Mouse (Mus musculus) testis, adult 2 months (tissue): ENCODE data around the gene Ksr1. TPM values are rescaled to one million over a fixed set of nuclear protein-coding genes. Genes with fewer than 3 reads are reported as not detected.

Experiments
- H3K27ac ChIP-seq: fragments of 200-500 bp; 2 replicates; pipeline ENCODE4 v1.5.1; 2012; ENCODE audit warnings: low read depth, low read length; ENCODE audit not compliant: control insufficient read depth, insufficient read depth
- H3K27me3 ChIP-seq: fragments of 200-500 bp; 2 replicates; pipeline ENCODE4 v1.6.1; 2012; ENCODE audit warnings: mild to moderate bottlenecking, low read length, moderate library complexity; ENCODE audit not compliant: control insufficient read depth, insufficient read depth
- H3K36me3 ChIP-seq: fragments of 200-500 bp; 2 replicates; pipeline ENCODE4 v1.6.1; 2012; ENCODE audit warnings: mild to moderate bottlenecking, low read length; ENCODE audit not compliant: control insufficient read depth, insufficient read depth
- H3K4me1 ChIP-seq: fragments of 200-500 bp; 2 replicates; pipeline ENCODE4 v1.6.1; 2012; ENCODE audit warnings: low read length; ENCODE audit not compliant: control insufficient read depth, insufficient read depth
- H3K4me3 ChIP-seq: fragments of 200-500 bp; 2 replicates; pipeline ENCODE4 v1.5.1; 2012; ENCODE audit warnings: low read depth, mild to moderate bottlenecking, low read length, moderate library complexity, mixed read lengths; ENCODE audit not compliant: control insufficient read depth
- CTCF ChIP-seq: fragments of 200-500 bp; IDR thresholded peaks from 2 replicates; pipeline ENCODE4 v1.5.1; 2012; ENCODE audit warnings: low read depth, mild to moderate bottlenecking, inconsistent platforms, low read length, moderate library complexity; ENCODE audit not compliant: control insufficient read depth, insufficient read depth, insufficient replicate concordance
- POLR2A ChIP-seq: fragments of 200-500 bp; IDR thresholded peaks from 2 replicates; pipeline ENCODE4 v1.6.1; 2012; ENCODE audit warnings: low read depth, mild to moderate bottlenecking, inconsistent platforms, low read length, moderate library complexity; ENCODE audit not compliant: control insufficient read depth
- polyA plus RNA-seq: library from polyadenylated mRNA; depleted of rRNA; stranded (reverse); fragments of >200 nt; gene quantifications from 2 replicates; pipeline ENCODE4 v1.2.3, GENCODE M21; 2012; rRNA removed

Gene Ksr1
- polyA plus RNA-seq: 6.7 and 9.4 TPM in 2 replicates

DNA sequence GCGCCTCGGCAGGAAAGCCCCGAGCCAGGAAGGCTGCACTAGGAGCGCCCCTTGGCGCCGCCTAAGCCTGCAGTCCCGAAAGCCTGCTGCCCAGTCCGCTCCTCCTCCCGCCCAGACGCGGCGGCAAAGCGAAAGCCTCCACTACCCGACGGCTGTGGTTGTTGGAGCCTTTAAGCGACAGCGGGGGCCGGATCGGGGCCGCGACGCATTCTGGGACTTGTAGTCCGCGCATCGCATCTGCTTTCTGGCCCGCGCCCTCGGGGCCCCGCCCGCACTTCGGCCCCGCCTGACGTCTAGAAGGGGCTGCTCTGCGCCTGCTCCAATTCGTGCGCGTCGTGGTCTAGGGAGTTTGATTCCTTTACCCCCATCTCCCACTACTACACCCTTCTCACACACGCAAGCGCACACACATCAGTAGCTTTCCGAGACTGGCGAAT, at the start of gene Ksr1:
Gene Ksr1 (minus strand): TSS at position 77 of the 437 bp plus-strand sequence.
- TF ChIP-seq CTCF: no peak
- TF ChIP-seq POLR2A: peak; percentile 82
- Histone ChIP-seq H3K4me3 (peak within 1 kb of the TSS; percentile 80), H3K27ac (peak within 1 kb of the TSS; percentile 22; the same call in 1 of the 2 replicates), H3K4me1 (peaks cover 9% of the 10 kb centered on the region), H3K27me3 (no peaks in the 10 kb centered on the region), H3K36me3 (no peaks in the 10 kb centered on the region)

GRCm38 (mm10) chr11:79192176-79192575, 46.0 kb upstream of the Ksr1 start:
- H3K36me3 ChIP-seq: no peaks in the 10 kb centered on the region
- H3K4me3 ChIP-seq: no peak overlapping the region
- H3K4me1 ChIP-seq: peaks cover 2% of the 10 kb centered on the region; the same call in 1 of the 2 replicates
- H3K27me3 ChIP-seq: no peaks in the 10 kb centered on the region
- TF ChIP-seq CTCF (peak; percentile 66; the same call in 1 of the 2 replicates), POLR2A (no peak)
- no peak overlapping the region for H3K27ac ChIP-seq

DNA sequence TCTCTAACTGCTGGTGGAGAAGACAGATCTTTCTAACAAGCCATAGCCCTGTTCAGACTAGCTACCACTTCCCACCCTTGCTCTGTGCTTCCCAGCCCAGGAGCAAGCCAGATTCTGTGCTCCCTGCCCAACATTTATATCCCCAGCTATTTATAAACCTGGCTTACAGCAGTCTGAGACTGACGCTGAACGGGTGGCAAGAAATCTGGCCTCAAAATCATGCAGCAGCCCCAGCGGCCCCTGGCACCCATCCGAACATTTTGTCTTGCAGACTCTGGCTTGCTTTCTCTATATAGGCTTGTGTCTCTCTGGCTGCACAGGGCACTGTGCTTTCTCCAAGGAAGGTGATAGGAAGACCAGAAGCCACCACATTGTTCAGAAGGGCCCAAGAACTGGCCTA, 45.0 kb upstream of the Ksr1 start:
- Histone ChIP-seq H3K36me3 (no peaks in the 10 kb centered on the region), H3K27me3 (no peaks in the 10 kb centered on the region), H3K4me3 (no peak overlapping the region), H3K4me1 (no peaks in the 10 kb centered on the region), H3K27ac (no peak overlapping the region)
- TF ChIP-seq POLR2A: no peak
- no peak for TF ChIP-seq CTCF

DNA sequence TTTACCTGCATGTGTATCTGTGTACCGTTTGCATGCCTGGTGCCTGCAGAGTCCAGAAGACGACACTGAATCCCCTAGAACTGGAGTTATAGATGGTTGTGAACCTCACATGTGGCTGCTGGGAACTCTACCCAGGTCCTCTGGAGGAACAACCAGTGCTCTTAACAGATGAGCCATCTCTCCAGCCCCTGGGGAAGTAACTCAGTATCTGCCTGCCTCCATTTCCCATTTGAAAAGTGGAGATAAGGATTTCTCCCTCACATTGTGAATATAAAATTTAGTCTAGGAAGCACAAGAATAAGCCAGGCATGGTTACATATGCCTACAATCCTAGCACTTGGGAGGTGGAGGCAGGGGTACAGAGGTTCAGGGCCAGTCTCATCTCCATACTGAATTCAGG, 44.0 kb upstream of the Ksr1 start:
- H3K4me1 ChIP-seq: no peaks in the 10 kb centered on the region
- no peaks in the 10 kb centered on the region for H3K36me3 ChIP-seq
- H3K27me3 ChIP-seq: no peaks in the 10 kb centered on the region
- no peak overlapping the region for H3K27ac ChIP-seq
- no peak overlapping the region for H3K4me3 ChIP-seq
- no peak for TF ChIP-seq POLR2A
- TF ChIP-seq CTCF: no peak

GRCm38 (mm10) chr11:79188176-79188575, 42.0 kb upstream of the Ksr1 start:
- TF ChIP-seq POLR2A (no peak), CTCF (no peak)
- Histone ChIP-seq H3K4me1 (no peaks in the 10 kb centered on the region), H3K27me3 (no peaks in the 10 kb centered on the region), H3K36me3 (no peaks in the 10 kb centered on the region), H3K4me3 (no peak overlapping the region), H3K27ac (no peak overlapping the region)

GRCm38 (mm10) chr11:79187291-79187690, 41.1 kb upstream of the Ksr1 start:
- Histone ChIP-seq H3K27ac (no peak overlapping the region), H3K4me1 (no peaks in the 10 kb centered on the region), H3K36me3 (no peaks in the 10 kb centered on the region), H3K4me3 (no peak overlapping the region), H3K27me3 (no peaks in the 10 kb centered on the region)
- TF ChIP-seq POLR2A (no peak), CTCF (no peak)

- no peak for TF ChIP-seq POLR2A
- no peak for TF ChIP-seq CTCF
- Histone ChIP-seq H3K27me3 (no peaks in the 10 kb centered on the region), H3K4me1 (no peaks in the 10 kb centered on the region), H3K36me3 (no peaks in the 10 kb centered on the region), H3K4me3 (no peak overlapping the region), H3K27ac (no peak overlapping the region)
These were observed 39.5 kb upstream of the Ksr1 start for GRCm38 (mm10) chr11:79185683-79186082.
